Mouse (Mus musculus) neural tube, embryonic 13.5 days (tissue): ENCODE measurements around the gene Zfp148. TPM values are rescaled to one million over a fixed set of nuclear protein-coding genes. Genes with fewer than 3 reads are reported as not detected.

Source experiments
- ATAC-seq: fragments of 200-750 bp; cut with Nextera tagmentation; 2 replicates; pipeline ENCODE4 v1.8.0; 2017; ENCODE audit warnings: low read depth, mild to moderate bottlenecking, moderate TSS enrichment, moderate library complexity
- H3K27ac ChIP-seq: fragments of 300-500 bp; sonication (generic); replicated peaks from 2 replicates; pipeline ENCODE4 v1.5.1; 2015; ENCODE audit warnings: moderate library complexity, mild to moderate bottlenecking, inconsistent platforms
- H3K27me3 ChIP-seq: fragments of 300-500 bp; sonication (generic); 2 replicates; pipeline ENCODE4 v1.6.1; 2015; ENCODE audit warnings: mild to moderate bottlenecking, inconsistent platforms
- H3K36me3 ChIP-seq: fragments of 300-500 bp; sonication (generic); 2 replicates; pipeline ENCODE4 v1.6.1; 2015; ENCODE audit warnings: mild to moderate bottlenecking, inconsistent platforms
- H3K4me1 ChIP-seq: fragments of 300-500 bp; sonication (generic); replicated peaks from 2 replicates; pipeline ENCODE4 v1.6.1; 2015; ENCODE audit warnings: inconsistent platforms
- H3K4me2 ChIP-seq: fragments of 300-500 bp; sonication (generic); 2 replicates; pipeline ENCODE4 v1.6.1; 2015; ENCODE audit warnings: inconsistent platforms, mild to moderate bottlenecking, moderate library complexity
- H3K4me3 ChIP-seq: fragments of 300-500 bp; sonication (generic); 2 replicates; pipeline ENCODE4 v1.5.1; 2015; ENCODE audit warnings: mild to moderate bottlenecking, inconsistent platforms
- H3K9ac ChIP-seq: fragments of 300-500 bp; sonication (generic); 2 replicates; pipeline ENCODE4 v1.6.1; 2015; ENCODE audit warnings: moderate library complexity, mild to moderate bottlenecking, inconsistent platforms
- H3K9me3 ChIP-seq: fragments of 300-500 bp; sonication (generic); 2 replicates; pipeline ENCODE4 v1.6.1; 2016; ENCODE audit warnings: inconsistent platforms
- WGBS: fragments of 180-500 bp; shearing (Covaris S2); methylation state at CpG from one replicate; pipeline ENCODE4 v1.1.7; 2015; 5-methylcytosine and 5-hydroxymethylcytosine counted together
- polyA plus RNA-seq: library from polyadenylated mRNA; unstranded; fragments of >200 nt; fragmentation: Nextera tagmentation; extraction: Ambion mirVana; gene quantifications from 2 replicates; pipeline ENCODE4 v1.2.1, GENCODE M21; 2015

Zfp148 gene
- polyA plus RNA-seq, 1 experiment from 2014 or later: 50.2 TPM

DNA sequence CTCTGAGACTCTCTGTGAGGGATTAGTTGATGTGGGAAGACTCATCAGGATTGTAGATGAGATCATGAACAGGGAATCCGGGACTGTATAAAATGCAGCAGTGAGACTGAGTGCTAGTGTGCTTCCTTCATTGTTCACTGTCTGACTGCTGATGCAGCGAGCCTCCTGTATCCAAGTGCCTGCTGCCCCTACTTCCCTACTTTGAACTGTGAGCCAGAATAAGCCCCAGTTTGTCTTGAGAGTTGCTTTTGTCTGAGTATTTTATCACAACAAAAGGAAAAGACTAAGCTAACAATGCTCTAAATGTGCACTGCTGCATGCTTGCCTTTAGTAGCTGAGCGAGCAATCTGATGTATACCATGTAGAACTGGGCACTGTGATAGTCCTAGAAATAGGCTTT is 47.7 kb downstream of the Zfp148 start:
- no peak overlapping the region for H3K4me2 ChIP-seq
- no peaks in the 10 kb centered on the region for H3K9me3 ChIP-seq
- no peaks in the 10 kb centered on the region for H3K27me3 ChIP-seq
- H3K4me1 ChIP-seq: 0 out of 2 replicates have a peak, but pooled peaks cover 11% of the 10 kb centered on the region
- ATAC-seq: no peak
- 41% methylated on average over 3 of the region's 3 CpGs for WGBS
- H3K27ac ChIP-seq: no peak overlapping the region; the same call in 1 of the 2 replicates
- peaks cover 27% of the 10 kb centered on the region for H3K36me3 ChIP-seq
- H3K4me3 ChIP-seq: no peak overlapping the region
- no peak overlapping the region for H3K9ac ChIP-seq

- Histone ChIP-seq H3K9me3 (no peaks in the 10 kb centered on the region), H3K4me3 (no peak overlapping the region), H3K4me1 (0 out of 2 replicates have a peak, but pooled peaks cover 11% of the 10 kb centered on the region), H3K4me2 (no peak overlapping the region), H3K27ac (no peak overlapping the region), H3K9ac (no peak overlapping the region), H3K27me3 (no peaks in the 10 kb centered on the region), H3K36me3 (peaks cover 30% of the 10 kb centered on the region)
- ATAC-seq: no peak
- WGBS: 90% methylated on average over 2 of the region's 2 CpGs
These were observed 51.0 kb downstream of the Zfp148 start for GRCm38 (mm10) chr16:33431660-33432059.

GRCm38 (mm10) chr16:33441065-33441464 is 60.4 kb downstream of the Zfp148 start:
- H3K36me3 ChIP-seq: peaks cover 12% of the 10 kb centered on the region
- no peak overlapping the region for H3K27ac ChIP-seq
- no peaks in the 10 kb centered on the region for H3K9me3 ChIP-seq
- H3K9ac ChIP-seq: no peak overlapping the region
- no peaks in the 10 kb centered on the region for H3K27me3 ChIP-seq
- ATAC-seq: no peak
- H3K4me1 ChIP-seq: no peaks in the 10 kb centered on the region
- 89% methylated on average over 6 of the region's 6 CpGs for WGBS
- no peak overlapping the region for H3K4me3 ChIP-seq
- no peak overlapping the region for H3K4me2 ChIP-seq

GRCm38 (mm10) chr16:33446830-33447229 is 66.2 kb downstream of the Zfp148 start:
- no peak overlapping the region for H3K4me3 ChIP-seq
- H3K27me3 ChIP-seq: no peaks in the 10 kb centered on the region
- no peak overlapping the region for H3K4me2 ChIP-seq
- H3K27ac ChIP-seq: peak overlapping the region; percentile 39; the same call in 1 of the 2 replicates
- WGBS: 19% methylated on average over 5 of the region's 5 CpGs
- H3K9me3 ChIP-seq: no peaks in the 10 kb centered on the region
- no peak overlapping the region for H3K9ac ChIP-seq
- H3K36me3 ChIP-seq: no peaks in the 10 kb centered on the region
- peak; percentile 56; the same call in 1 of the 2 replicates for ATAC-seq
- H3K4me1 ChIP-seq: peaks cover 10% of the 10 kb centered on the region

DNA sequence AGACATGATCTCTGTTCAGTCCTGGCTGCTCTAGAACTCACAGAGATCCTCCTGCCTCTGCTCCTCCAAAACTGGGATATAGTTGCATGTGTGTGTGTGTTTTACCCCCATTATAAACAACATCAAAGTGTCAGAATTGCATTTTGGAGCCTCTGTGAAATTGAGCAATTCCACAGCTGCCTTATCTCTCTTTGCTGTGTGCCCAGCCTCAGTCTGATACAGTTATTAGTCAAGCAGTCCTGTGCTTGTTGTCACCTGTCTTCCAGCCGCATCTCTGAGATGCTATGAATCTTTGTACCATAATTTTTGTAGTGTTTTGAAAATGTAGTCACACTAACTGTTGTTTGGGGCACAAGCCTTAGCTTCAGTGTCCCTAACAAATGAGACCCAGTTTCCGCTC is 73.2 kb downstream of the Zfp148 start:
- Histone ChIP-seq H3K27me3 (no peaks in the 10 kb centered on the region), H3K9ac (no peak overlapping the region), H3K36me3 (peaks cover 6% of the 10 kb centered on the region), H3K4me1 (peaks cover 16% of the 10 kb centered on the region), H3K9me3 (no peaks in the 10 kb centered on the region), H3K4me3 (no peak overlapping the region), H3K4me2 (no peak overlapping the region), H3K27ac (peak overlapping the region; percentile 42; the same call in 1 of the 2 replicates)
- 93% methylated on average over 2 of the region's 2 CpGs for WGBS
- no peak for ATAC-seq

GRCm38 (mm10) chr16:33454306-33454705 is 73.7 kb downstream of the Zfp148 start:
- H3K36me3 ChIP-seq: peaks cover 10% of the 10 kb centered on the region
- no peak overlapping the region for H3K4me3 ChIP-seq
- H3K27ac ChIP-seq: peak overlapping the region; percentile 42; the same call in 1 of the 2 replicates

GRCm38 (mm10) chr16:33455263-33455910 is 74.8 kb downstream of the Zfp148 start:
- Histone ChIP-seq H3K27ac (no peak overlapping the region), H3K36me3 (peaks cover 15% of the 10 kb centered on the region), H3K4me3 (no peak overlapping the region), H3K9ac (no peak overlapping the region), H3K4me1 (peaks cover 16% of the 10 kb centered on the region), H3K4me2 (no peak overlapping the region), H3K9me3 (no peaks in the 10 kb centered on the region), H3K27me3 (no peaks in the 10 kb centered on the region)
- ATAC-seq: no peak
- WGBS: 82% methylated on average over 6 of the region's 6 CpGs

More at GRCm38 (mm10) chr16:33454306-33454705, 73.7 kb downstream of the Zfp148 start:
- 71% methylated on average over 2 of the region's 2 CpGs for WGBS
- Histone ChIP-seq H3K4me1 (peaks cover 16% of the 10 kb centered on the region), H3K27me3 (no peaks in the 10 kb centered on the region), H3K9ac (no peak overlapping the region), H3K9me3 (no peaks in the 10 kb centered on the region), H3K4me2 (no peak overlapping the region)
- no peak for ATAC-seq

DNA sequence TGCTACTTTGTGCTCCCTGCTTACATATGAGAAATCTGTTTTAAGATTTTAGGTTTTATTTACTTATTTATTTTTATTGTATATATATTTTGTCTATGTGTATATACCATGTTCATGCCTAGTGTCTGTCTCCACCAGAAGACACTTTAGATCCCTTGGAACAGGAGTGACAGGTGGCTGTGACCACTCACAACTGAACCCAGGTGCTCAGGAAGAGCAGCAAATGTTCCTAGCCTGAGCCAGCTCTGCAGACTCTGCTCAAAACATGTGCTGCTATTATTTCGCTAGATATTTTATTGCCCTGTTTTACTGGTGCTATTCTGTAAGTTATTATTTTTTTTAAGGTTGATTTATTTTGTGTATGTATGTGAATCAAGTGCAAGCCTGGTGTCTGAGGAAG is 78.5 kb downstream of the Zfp148 start:
- H3K9ac ChIP-seq: no peak overlapping the region
- H3K27me3 ChIP-seq: no peaks in the 10 kb centered on the region
- peaks cover 26% of the 10 kb centered on the region for H3K4me1 ChIP-seq
- no peak overlapping the region for H3K27ac ChIP-seq
- no peak overlapping the region for H3K4me3 ChIP-seq
- H3K36me3 ChIP-seq: peaks cover 15% of the 10 kb centered on the region
- ATAC-seq: no peak
- H3K4me2 ChIP-seq: no peak overlapping the region
- WGBS: 100% methylated on average over 1 of the region's 1 CpGs
- H3K9me3 ChIP-seq: no peaks in the 10 kb centered on the region

GRCm38 (mm10) chr16:33461416-33461815 is 80.8 kb downstream of the Zfp148 start:
- Histone ChIP-seq H3K27me3 (no peaks in the 10 kb centered on the region), H3K36me3 (peaks cover 15% of the 10 kb centered on the region), H3K9me3 (no peaks in the 10 kb centered on the region), H3K4me3 (no peak overlapping the region), H3K9ac (no peak overlapping the region), H3K27ac (no peak overlapping the region), H3K4me2 (no peak overlapping the region), H3K4me1 (peaks cover 30% of the 10 kb centered on the region)
- WGBS: 64% methylated on average over 3 of the region's 3 CpGs
- no peak for ATAC-seq

DNA sequence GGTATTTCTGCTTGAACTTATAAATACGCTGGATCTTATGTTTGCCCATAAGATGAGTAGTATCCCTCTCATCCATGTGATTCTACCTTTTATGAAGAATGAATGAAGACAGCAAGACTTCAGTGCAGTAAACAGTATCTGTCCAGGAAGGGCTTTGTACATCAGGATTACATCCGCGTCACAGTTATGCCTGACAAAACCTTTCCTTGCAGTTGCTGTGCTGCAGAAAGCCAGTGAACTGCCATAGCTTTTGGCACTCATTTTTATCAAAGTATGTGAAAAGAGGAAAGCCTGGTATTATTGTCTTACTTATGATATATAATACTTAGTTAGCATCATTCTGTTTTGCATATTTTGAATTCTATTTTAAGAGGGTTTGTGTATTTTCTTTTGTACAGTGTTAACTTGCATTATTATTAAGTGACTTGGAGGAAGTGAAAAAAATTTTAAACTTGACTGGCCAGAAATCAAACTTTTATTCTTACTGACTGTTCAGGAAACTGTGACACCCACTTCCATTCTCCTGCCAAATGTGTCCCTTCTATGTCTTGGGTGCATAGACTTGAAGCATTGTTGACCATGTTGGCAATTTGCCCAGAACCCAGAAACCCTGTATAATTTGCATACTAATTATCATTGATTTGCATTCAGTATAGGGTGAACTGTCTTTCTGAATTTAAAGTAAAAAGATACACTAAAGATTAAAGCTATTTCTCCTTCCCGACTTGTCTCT is 84.0 kb downstream of the Zfp148 start:
- Histone ChIP-seq H3K27ac (peak overlapping the region; percentile 46; the same call in 1 of the 2 replicates), H3K9ac (no peak overlapping the region), H3K27me3 (no peaks in the 10 kb centered on the region)

GRCm38 (mm10) chr16:33465242-33465614 is 84.6 kb downstream of the Zfp148 start:
- 79% methylated on average over 4 of the region's 4 CpGs for WGBS
- Histone ChIP-seq H3K27ac (peak overlapping the region; percentile 46), H3K9me3 (no peaks in the 10 kb centered on the region), H3K36me3 (peaks cover 6% of the 10 kb centered on the region), H3K4me2 (no peak overlapping the region), H3K4me1 (peaks cover 30% of the 10 kb centered on the region), H3K27me3 (no peaks in the 10 kb centered on the region), H3K4me3 (no peak overlapping the region), H3K9ac (no peak overlapping the region)
- peak; percentile 50; the same call in 1 of the 2 replicates for ATAC-seq

More for the DNA sequence above, 84.0 kb downstream of the Zfp148 start:
- peaks cover 7% of the 10 kb centered on the region for H3K36me3 ChIP-seq
- peaks cover 30% of the 10 kb centered on the region for H3K4me1 ChIP-seq
- no peak overlapping the region for H3K4me2 ChIP-seq
- no peaks in the 10 kb centered on the region for H3K9me3 ChIP-seq
- ATAC-seq: peak; percentile 66
- WGBS: 71% methylated on average over 4 of the region's 4 CpGs
- H3K4me3 ChIP-seq: no peak overlapping the region

DNA sequence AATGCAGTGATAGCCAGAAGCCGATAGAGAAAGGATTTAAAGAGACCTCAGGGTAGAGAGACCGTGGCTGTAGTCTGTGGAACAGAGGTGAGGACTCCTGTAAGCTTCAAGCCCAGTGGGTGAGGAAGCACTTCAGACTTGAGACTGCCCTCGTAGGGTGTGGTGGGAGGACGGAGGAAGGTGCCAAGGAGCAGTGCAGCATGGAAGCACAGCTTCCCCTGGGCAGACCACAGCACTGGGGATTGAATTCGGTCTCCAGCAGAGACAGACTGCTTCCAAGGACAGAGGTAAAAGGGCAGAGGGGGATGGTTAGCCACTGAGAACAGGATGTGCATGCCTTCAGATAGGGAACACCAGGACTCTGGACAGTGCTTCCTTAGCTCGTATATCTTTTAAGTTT is 86.8 kb downstream of the Zfp148 start:
- ATAC-seq: no peak
- Histone ChIP-seq H3K9me3 (no peaks in the 10 kb centered on the region), H3K9ac (no peak overlapping the region), H3K4me3 (no peak overlapping the region), H3K4me1 (peaks cover 23% of the 10 kb centered on the region), H3K4me2 (no peak overlapping the region), H3K27me3 (no peaks in the 10 kb centered on the region), H3K36me3 (peaks cover 6% of the 10 kb centered on the region), H3K27ac (no peak overlapping the region)
- WGBS: 75% methylated on average over 6 of the region's 6 CpGs
